Mouse (Mus musculus) heart, postnatal 10 days (tissue): ENCODE measurements around the gene Kxd1. TPM values are rescaled to one million over a fixed set of nuclear protein-coding genes. Genes with fewer than 3 reads are reported as not detected.

Experiments
- DNase-seq, 2 experiments: peaks; one replicate each; pipeline ENCODE4 v3.0.0; 2021
- intact Hi-C: fragments of 180-260 bp; cut with DNase I; formaldehyde crosslinking; loops from one replicate; pipeline ENCODE4 v1.15.1; 2025
- total RNA-seq, 2 experiments: library from RNA; stranded (reverse); gene quantifications; 2 replicates each; pipeline ENCODE4 v1.2.3; 2021

Kxd1 gene
- total RNA-seq, 2 experiments from 2014 or later = 79.5 to 81.3 TPM

- DNase-seq = no peak
- intact Hi-C loops = loop anchor here (10.0 kb wide), 1 partner anchor 86 kb away; no protein-coding TSS in a partner anchor
These were observed 27.1 kb downstream of the Kxd1 start for GRCm38 (mm10) chr8:70500386-70501301.

DNA sequence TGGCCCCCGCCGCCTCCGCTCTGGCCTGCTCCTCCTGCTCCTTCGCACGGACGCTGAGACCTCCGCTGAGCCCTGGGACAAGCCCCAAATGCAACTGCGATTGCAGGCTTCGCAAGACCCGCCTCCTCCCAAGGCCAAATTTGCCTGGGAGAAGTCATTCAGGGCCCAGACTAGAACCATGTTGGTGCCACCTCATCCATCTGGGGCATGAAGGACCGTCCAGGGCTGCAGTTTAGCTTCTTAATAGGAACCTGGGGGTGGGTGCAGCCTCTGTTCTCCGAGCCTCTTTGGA is 32.0 kb downstream of the Kxd1 start:
- no peak for DNase-seq
- intact Hi-C loops = no loop called here

DNA sequence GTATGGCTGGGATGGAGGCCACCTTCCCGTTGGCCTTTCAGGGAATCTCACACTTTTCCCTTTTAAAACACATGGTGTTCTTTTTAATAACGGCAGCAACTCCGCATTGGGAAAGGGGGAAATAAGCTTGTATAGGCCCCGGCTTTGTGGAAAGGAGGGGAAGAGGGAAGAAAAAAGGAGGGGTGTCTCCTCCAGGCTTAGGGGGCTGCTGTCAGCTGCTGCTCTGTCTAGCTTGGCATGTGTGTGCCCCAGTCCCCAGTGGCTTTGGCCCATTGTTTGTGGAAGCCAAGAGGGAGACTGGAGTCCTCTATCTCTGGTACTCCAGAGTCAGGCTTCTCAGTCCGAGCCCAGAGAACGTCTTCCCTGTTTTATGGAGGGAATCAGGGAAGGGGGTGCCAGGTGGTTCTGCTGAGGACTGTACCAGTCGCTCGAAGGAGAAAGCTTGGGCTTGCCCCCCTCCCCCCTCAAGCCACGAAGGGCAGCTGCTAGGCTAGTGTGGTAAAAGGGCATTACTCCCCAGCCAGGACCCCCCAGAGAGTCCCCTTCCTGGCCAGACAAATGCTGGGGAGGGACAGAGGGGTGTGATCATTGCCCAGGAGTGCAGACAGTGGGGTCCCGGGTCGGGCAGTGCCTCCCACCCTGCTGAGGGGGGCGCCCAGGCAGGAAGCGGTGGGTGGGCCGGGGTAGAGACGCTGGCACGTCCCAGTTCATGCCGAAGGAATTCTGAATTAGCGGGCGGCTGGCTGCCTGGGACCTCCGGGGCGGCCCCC is 32.6 kb downstream of the Kxd1 start:
- intact Hi-C loops = no loop called here
- no peak for DNase-seq

DNA sequence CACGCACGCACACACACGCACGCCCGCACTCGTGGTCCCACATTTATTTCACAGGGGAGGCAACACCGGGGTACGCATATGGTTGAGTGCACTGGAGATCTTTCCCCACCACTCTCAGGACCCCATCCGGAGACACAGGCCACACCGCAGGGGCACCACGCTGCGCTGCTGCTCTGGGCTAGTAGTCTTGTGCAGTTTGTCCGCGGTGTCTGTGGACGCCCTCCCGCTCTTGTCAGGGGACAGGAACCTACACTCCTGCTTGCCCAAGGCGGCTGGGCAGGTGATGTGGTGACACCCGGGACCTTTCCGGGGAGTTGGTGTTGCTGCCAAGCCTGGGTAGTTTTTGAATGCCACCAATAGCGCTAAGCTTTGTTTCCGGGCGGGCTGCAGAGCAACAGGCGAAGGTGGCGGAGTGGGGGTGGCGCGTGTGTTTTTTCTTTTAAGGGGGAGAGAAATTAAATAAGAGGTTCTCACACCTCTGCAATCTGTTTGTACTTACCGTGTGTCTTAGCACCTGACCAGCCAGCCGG is 33.3 kb downstream of the Kxd1 start:
- DNase-seq = peak in 1 of 2 experiments; percentile 17
- intact Hi-C loops = no loop called here

- no peak for DNase-seq
- intact Hi-C loops = no loop called here
These were observed 33.9 kb downstream of the Kxd1 start for GRCm38 (mm10) chr8:70493692-70494415.

- intact Hi-C loops = no loop called here
- no peak for DNase-seq
These were observed 34.8 kb downstream of the Kxd1 start, which contains the start of gene Crlf1 for GRCm38 (mm10) chr8:70492664-70493640. Crlf1 (plus strand) TSS chr8:70493158.

DNA sequence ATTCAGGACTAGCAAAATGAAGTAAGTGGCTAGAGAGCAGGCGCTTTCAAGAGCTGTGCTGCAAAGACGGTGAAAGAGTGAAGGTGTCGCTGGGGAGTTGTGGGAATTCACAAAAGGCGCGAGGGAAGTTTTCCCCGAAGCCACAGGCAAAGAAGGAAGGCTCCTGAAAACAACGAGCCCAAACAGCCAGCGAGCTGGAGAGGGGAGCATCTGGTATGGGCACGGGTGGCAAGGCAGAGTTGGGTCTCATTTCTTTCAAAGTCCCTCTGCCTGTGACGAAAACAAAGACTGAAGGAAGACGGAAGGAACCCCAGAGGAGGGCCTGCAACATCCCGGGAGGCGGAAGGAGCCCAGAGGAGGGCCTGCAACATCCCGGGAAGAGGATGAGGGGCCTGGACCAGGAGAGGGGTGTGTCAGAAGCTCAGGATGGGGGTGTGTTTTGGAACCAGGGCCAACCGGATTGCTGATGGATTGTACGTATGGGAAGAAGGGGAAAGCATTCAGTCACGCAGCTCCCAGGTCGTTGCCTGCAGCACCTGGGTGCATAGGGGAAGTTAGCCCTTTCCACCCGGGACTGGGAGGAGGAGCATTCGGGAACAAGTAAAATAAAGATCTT is 36.8 kb downstream of the Kxd1 start:
- no peak for DNase-seq
- intact Hi-C loops = no loop called here

- intact Hi-C loops = no loop called here
- no peak for DNase-seq
These were observed 37.5 kb downstream of the Kxd1 start for GRCm38 (mm10) chr8:70490061-70490879.

- DNase-seq = no peak
- intact Hi-C loops = no loop called here
These were observed 38.2 kb downstream of the Kxd1 start for GRCm38 (mm10) chr8:70489576-70489975.

DNA sequence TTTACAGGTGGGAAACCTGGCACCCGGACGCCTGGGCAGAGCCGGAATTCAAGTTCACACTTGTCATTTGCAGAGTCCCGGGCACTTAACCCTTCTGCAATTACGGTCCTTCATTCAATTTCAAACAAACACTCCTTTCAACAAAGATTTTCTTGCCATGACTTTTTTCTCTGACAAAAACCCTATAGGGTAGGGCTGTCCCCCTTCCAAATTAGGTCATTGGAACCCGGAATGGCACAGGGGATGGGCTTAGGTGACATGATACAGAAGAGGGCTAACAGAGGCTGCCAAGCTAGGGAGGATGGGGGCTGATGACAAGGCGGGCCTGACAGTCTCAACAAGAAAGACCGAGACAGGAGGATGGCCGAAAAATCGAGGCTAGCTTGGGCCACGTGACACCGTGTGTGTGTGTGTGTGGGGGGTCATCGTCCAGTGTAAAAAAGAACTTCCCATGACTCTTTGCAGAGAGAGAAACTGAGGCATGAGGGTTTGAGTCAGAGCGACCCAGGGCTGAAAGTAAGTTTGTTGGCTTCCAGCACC is 38.8 kb downstream of the Kxd1 start:
- no peak for DNase-seq
- intact Hi-C loops = no loop called here

GRCm38 (mm10) chr8:70487993-70488796 is 39.6 kb downstream of the Kxd1 start:
- DNase-seq = no peak
- intact Hi-C loops = no loop called here

DNA sequence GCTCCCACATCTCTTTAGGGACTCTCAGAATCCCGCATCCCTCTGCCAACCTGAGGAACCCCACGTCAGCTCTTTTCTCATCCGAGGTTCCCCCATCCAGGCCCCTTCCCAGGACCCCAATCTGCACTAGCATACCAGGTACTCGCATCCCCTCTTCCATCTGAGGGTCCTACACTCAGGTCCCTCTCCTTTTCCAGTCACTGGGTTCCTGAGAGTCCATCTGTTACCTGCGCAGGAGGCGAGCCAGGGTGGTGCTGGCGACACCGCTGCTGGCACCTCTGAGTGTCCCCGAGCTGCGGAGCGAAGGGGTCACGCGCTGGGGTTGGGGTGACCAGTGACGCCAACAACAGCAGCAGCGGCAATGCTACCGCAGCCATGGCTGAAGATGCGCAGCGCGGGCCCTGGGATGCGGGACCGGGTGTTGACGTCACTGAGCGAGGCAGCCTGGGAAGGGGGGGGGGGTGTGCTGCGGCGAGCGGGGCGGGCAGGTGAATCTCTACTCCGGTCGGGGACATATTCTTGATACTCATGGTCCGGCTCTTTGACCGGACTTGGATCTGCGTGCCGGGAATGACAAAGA is 40.7 kb downstream of the Kxd1 start, which contains the start of gene Tmem59l:
Gene Tmem59l (minus strand): TSS at position 418 of the 580 bp plus-strand sequence.
- peak in 1 of 2 experiments; percentile 7 for DNase-seq
- intact Hi-C loops = no loop called here

DNA sequence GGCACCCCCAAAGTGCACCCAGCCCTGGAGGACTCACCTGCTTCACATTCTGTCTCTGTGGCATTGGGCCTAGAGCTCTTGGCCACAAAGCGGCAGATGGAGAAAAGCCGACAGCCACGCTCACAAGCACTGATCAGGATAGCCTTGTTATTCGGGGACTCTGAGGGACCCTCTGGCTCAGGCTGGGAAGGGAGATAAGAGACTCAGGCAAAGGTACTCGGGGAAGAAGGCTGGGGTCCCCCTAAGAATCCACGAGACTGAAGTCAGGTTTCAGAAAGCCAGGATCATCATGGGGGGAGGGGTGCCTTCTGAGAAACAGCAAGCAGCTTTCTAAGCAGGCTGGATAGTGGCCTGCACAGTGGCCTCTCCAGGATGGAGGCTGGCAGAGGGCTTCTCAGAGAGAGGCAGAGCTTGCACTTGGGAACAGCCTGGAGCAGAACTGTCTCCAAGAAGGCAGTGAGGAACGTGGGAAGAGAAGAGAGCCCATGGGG is 41.5 kb downstream of the Kxd1 start:
- intact Hi-C loops = no loop called here

GRCm38 (mm10) chr8:70482943-70483342 is 44.8 kb downstream of the Kxd1 start:
- DNase-seq = no peak

More for the DNA sequence above, 41.5 kb downstream of the Kxd1 start:
- DNase-seq = no peak

GRCm38 (mm10) chr8:70481908-70482307 is 45.8 kb downstream of the Kxd1 start:
- intact Hi-C loops = no loop called here
- no peak for DNase-seq

More at GRCm38 (mm10) chr8:70482943-70483342, 44.8 kb downstream of the Kxd1 start:
- intact Hi-C loops = no loop called here

- no peak for DNase-seq
- intact Hi-C loops = no loop called here
These were observed 50.3 kb downstream of the Kxd1 start for GRCm38 (mm10) chr8:70477269-70477982.
